In genomic region chr10:76835497-76836357, GRCm38 (mm10) we compare ENCODE assay signal across 9 mouse cellular contexts.
DNase-seq lines count a peak whose midpoint lies in the region; ATAC-seq and TF ChIP-seq lines count a peak whose summit lies in the region.
"Had no signal": no experiment of that assay in that cellular context is flagged by ENCODE, and none has a peak within 500 bp of the region (broad histone marks: within the 10 kb centered on the region; RNA-seq: fewer than 3 reads in every experiment).

No protein-coding gene starts in this region.

- H3K4me3 ChIP-seq in C2C12 (ENCODE audit: insufficient read depth, poor library complexity, severe bottlenecking) = no peak overlapping the region
- no peak overlapping the region for H3K4me3 ChIP-seq in bone marrow, adult 2 months (replicated peaks; ENCODE audit: control insufficient read depth, low read depth, low read length)
- H3K4me3 ChIP-seq in embryonic fibroblast, embryonic 13.5 days (ENCODE audit: insufficient read depth, low read length) = no peak overlapping the region
- H3K4me3 ChIP-seq in heart, embryonic 10.5 days = no peak overlapping the region
- no peak overlapping the region for H3K4me3 ChIP-seq in kidney, embryonic 15.5 days (replicated peaks)
- no peak overlapping the region for H3K4me3 ChIP-seq in liver, adult 2 months (ENCODE audit: insufficient read depth, low read depth, low read length)
- no peak overlapping the region for H3K4me3 ChIP-seq in neural tube, embryonic 11.5 days (ENCODE audit: low read depth, low read length)
- no peak overlapping the region for H3K4me3 ChIP-seq in stomach, embryonic 15.5 days (replicated peaks)
- H3K4me3 ChIP-seq: embryonic facial prominence, embryonic 12.5 days had no signal

- H3K9ac ChIP-seq in kidney, embryonic 15.5 days = no peak overlapping the region
- H3K9ac ChIP-seq in liver, adult 2 months (ENCODE audit: low read depth, low read length) = no peak overlapping the region
- H3K9ac ChIP-seq in neural tube, embryonic 11.5 days (ENCODE audit: low read length) = no peak overlapping the region
- no peak overlapping the region for H3K9ac ChIP-seq in stomach, embryonic 15.5 days
- H3K9ac ChIP-seq: embryonic facial prominence, embryonic 12.5 days had no signal

- H3K36me3 ChIP-seq in C2C12 (ENCODE audit: control insufficient read depth, insufficient read depth) = no peaks in the 10 kb centered on the region
- H3K36me3 ChIP-seq in heart, embryonic 10.5 days = no peaks in the 10 kb centered on the region
- no peaks in the 10 kb centered on the region for H3K36me3 ChIP-seq in kidney, embryonic 15.5 days
- H3K36me3 ChIP-seq in liver, adult 2 months (ENCODE audit: control insufficient read depth, insufficient read depth, low read length) = no peaks in the 10 kb centered on the region
- no peaks in the 10 kb centered on the region for H3K36me3 ChIP-seq in neural tube, embryonic 11.5 days (ENCODE audit: control insufficient read depth, insufficient read depth, low read length)
- no peaks in the 10 kb centered on the region for H3K36me3 ChIP-seq in stomach, embryonic 15.5 days
- H3K36me3 ChIP-seq: embryonic facial prominence, embryonic 12.5 days had no signal

- H3K27ac ChIP-seq in bone marrow, adult 2 months (ENCODE audit: control insufficient read depth, insufficient read depth, low read depth, low read length, poor library complexity) = no peak overlapping the region
- H3K27ac ChIP-seq in embryonic fibroblast, embryonic 13.5 days (ENCODE audit: insufficient read depth, low read length) = no peak overlapping the region
- no peak overlapping the region for H3K27ac ChIP-seq in heart, embryonic 10.5 days
- H3K27ac ChIP-seq in kidney, embryonic 15.5 days = no peak overlapping the region
- no peak overlapping the region for H3K27ac ChIP-seq in liver, adult 2 months (replicated peaks; ENCODE audit: insufficient read depth, low read depth, low read length)
- no peak overlapping the region for H3K27ac ChIP-seq in neural tube, embryonic 11.5 days (ENCODE audit: low read depth, low read length)
- no peak overlapping the region for H3K27ac ChIP-seq in stomach, embryonic 15.5 days
- H3K27ac ChIP-seq: embryonic facial prominence, embryonic 12.5 days had no signal

- H3K4me1 ChIP-seq in bone marrow, adult 2 months (ENCODE audit: control insufficient read depth, insufficient read depth, low read length) = no peaks in the 10 kb centered on the region
- H3K4me1 ChIP-seq in embryonic fibroblast, embryonic 13.5 days (ENCODE audit: control insufficient read depth, insufficient read depth, low read length) = no peaks in the 10 kb centered on the region
- no peaks in the 10 kb centered on the region for H3K4me1 ChIP-seq in heart, embryonic 10.5 days
- H3K4me1 ChIP-seq in kidney, embryonic 15.5 days = peaks cover 5% of the 10 kb centered on the region; the same call in 1 of the 2 replicates
- no peaks in the 10 kb centered on the region for H3K4me1 ChIP-seq in liver, adult 2 months (ENCODE audit: control insufficient read depth, insufficient read depth, low read length)
- H3K4me1 ChIP-seq in neural tube, embryonic 11.5 days (ENCODE audit: control insufficient read depth, insufficient read depth, low read length) = peaks cover 3% of the 10 kb centered on the region; the same call in 1 of the 2 replicates
- H3K4me1 ChIP-seq in stomach, embryonic 15.5 days = no peaks in the 10 kb centered on the region
- H3K4me1 ChIP-seq: embryonic facial prominence, embryonic 12.5 days had no signal

- H3K27me3 ChIP-seq in C2C12 (ENCODE audit: control insufficient read depth, insufficient read depth, insufficient read length) = no peaks in the 10 kb centered on the region
- no peaks in the 10 kb centered on the region for H3K27me3 ChIP-seq in heart, embryonic 10.5 days (ENCODE audit: insufficient read depth, poor library complexity, severe bottlenecking)
- no peaks in the 10 kb centered on the region for H3K27me3 ChIP-seq in kidney, embryonic 15.5 days
- H3K27me3 ChIP-seq in liver, adult 2 months (ENCODE audit: control insufficient read depth, insufficient read depth, low read length) = no peaks in the 10 kb centered on the region
- no peaks in the 10 kb centered on the region for H3K27me3 ChIP-seq in neural tube, embryonic 11.5 days (ENCODE audit: control insufficient read depth, insufficient read depth, low read length)
- H3K27me3 ChIP-seq in stomach, embryonic 15.5 days (replicated peaks) = no peaks in the 10 kb centered on the region
- H3K27me3 ChIP-seq: embryonic facial prominence, embryonic 12.5 days had no signal

- no peaks in the 10 kb centered on the region for H3K79me3 ChIP-seq in C2C12 (ENCODE audit: low read depth)

- no peaks in the 10 kb centered on the region for H3K79me2 ChIP-seq in C2C12 (ENCODE audit: control insufficient read depth, insufficient read depth)
- no peaks in the 10 kb centered on the region for H3K79me2 ChIP-seq in liver, adult 2 months (ENCODE audit: control insufficient read depth, insufficient read depth, low read length)

- TF ChIP-seq CTCF in C2C12 (IDR thresholded peaks at IDR 0.05; ENCODE audit: control insufficient read depth, insufficient read depth, insufficient read length) = peak; percentile 90
- peak; percentile 97 for TF ChIP-seq CTCF in bone marrow, adult 2 months (IDR thresholded peaks at IDR 0.05; ENCODE audit: control insufficient read depth, insufficient read depth, low read length)
- TF ChIP-seq CTCF in embryonic fibroblast, embryonic 13.5 days (IDR thresholded peaks at IDR 0.05; ENCODE audit: borderline replicate concordance, insufficient read depth, low read length) = peak; percentile 99
- peak; percentile 99 for TF ChIP-seq CTCF in liver, adult 2 months (IDR thresholded peaks at IDR 0.05; ENCODE audit: low read depth, low read length)

- ATAC-seq in kidney, embryonic 15.5 days (replicated peaks; ENCODE audit: low FRiP score) = peak; percentile 58
- ATAC-seq in neural tube, embryonic 11.5 days (ENCODE audit: insufficient read depth, low FRiP score, low TSS enrichment) = no peak
- 0 out of 2 replicates have a peak, but pooled peaks have one; percentile 18 for ATAC-seq in stomach, embryonic 15.5 days (ENCODE audit: insufficient read depth, low FRiP score, low read depth)

- peak; percentile 79 for DNase-seq in heart, embryonic 10.5 days (ENCODE audit: low spot score)
- DNase-seq in liver, adult 2 months (ENCODE audit: extremely low read depth, low read depth, low spot score) = peak; percentile 51
- peak; percentile 83 for DNase-seq in neural tube, embryonic 11.5 days (ENCODE audit: low spot score)

- no peak overlapping the region for H3ac ChIP-seq in C2C12 (ENCODE audit: control insufficient read depth, insufficient read length, low read depth)

- TF ChIP-seq POLR2A in bone marrow, adult 2 months (IDR thresholded peaks at IDR 0.05; ENCODE audit: borderline replicate concordance, control insufficient read depth, low read depth, low read length) = no peak
- no peak for TF ChIP-seq POLR2A in embryonic fibroblast, embryonic 13.5 days (IDR thresholded peaks at IDR 0.05; ENCODE audit: low read depth, low read length)
- no peak for TF ChIP-seq POLR2A in liver, adult 2 months (IDR thresholded peaks at IDR 0.05; ENCODE audit: extremely low read depth, insufficient read depth, low read length)

- WGBS in bone marrow, adult 2 months = 55% methylated on average over 14 of the region's 14 CpGs
- 57% methylated on average over 14 of the region's 14 CpGs for WGBS in heart, embryonic 10.5 days
- WGBS in kidney, embryonic 15.5 days = 59% methylated on average over 14 of the region's 14 CpGs
- 59% methylated on average over 14 of the region's 14 CpGs for WGBS in liver, adult 2 months
- WGBS in neural tube, embryonic 11.5 days = 58% methylated on average over 14 of the region's 14 CpGs
- WGBS in stomach, embryonic 15.5 days = 50% methylated on average over 14 of the region's 14 CpGs

- no peaks in the 10 kb centered on the region for H3K9me3 ChIP-seq in heart, embryonic 10.5 days
- no peaks in the 10 kb centered on the region for H3K9me3 ChIP-seq in kidney, embryonic 15.5 days (replicated peaks)
- H3K9me3 ChIP-seq in neural tube, embryonic 11.5 days (ENCODE audit: control insufficient read depth, low read length) = no peaks in the 10 kb centered on the region
- H3K9me3 ChIP-seq in stomach, embryonic 15.5 days = no peaks in the 10 kb centered on the region
- H3K9me3 ChIP-seq: embryonic facial prominence, embryonic 12.5 days had no signal

- H3K4me2 ChIP-seq in kidney, embryonic 15.5 days = no peak overlapping the region
- no peak overlapping the region for H3K4me2 ChIP-seq in neural tube, embryonic 11.5 days (ENCODE audit: low read depth)
- no peak overlapping the region for H3K4me2 ChIP-seq in stomach, embryonic 15.5 days
- H3K4me2 ChIP-seq: embryonic facial prominence, embryonic 12.5 days had no signal

TF ChIP-seq in C2C12, 6 proteins besides CTCF, POLR2A, EP300 and RAD21:
- TF ChIP-seq FOSL1 (IDR thresholded peaks at IDR 0.05; ENCODE audit: insufficient read depth, low read length, poor library complexity, severe bottlenecking) (no peak), MYOG (IDR thresholded peaks at IDR 0.05; ENCODE audit: control insufficient read depth, extremely low read depth, insufficient read length) (no peak), USF1 (IDR thresholded peaks at IDR 0.05; ENCODE audit: low read depth) (no peak), CEBPB (IDR thresholded peaks at IDR 0.05; ENCODE audit: low read depth) (no peak), MYOD1 (IDR thresholded peaks at IDR 0.05; ENCODE audit: control insufficient read depth, insufficient read length, low read depth) (peak; percentile 46), MAX (IDR thresholded peaks at IDR 0.05) (peak; percentile 62)
